Mouse (Mus musculus) heart, adult 11 months (tissue): ENCODE measurements around the gene Tcl1b2.
"Not testable (repeated sequence)": the region's sequence is repeated elsewhere in the genome, so short reads cannot be mapped to it uniquely, and the experiment has no call there.

Source experiments
- DNase-seq: peaks from one replicate; pipeline ENCODE4 v3.0.0; 2022

The Tcl1b2 gene

DNA sequence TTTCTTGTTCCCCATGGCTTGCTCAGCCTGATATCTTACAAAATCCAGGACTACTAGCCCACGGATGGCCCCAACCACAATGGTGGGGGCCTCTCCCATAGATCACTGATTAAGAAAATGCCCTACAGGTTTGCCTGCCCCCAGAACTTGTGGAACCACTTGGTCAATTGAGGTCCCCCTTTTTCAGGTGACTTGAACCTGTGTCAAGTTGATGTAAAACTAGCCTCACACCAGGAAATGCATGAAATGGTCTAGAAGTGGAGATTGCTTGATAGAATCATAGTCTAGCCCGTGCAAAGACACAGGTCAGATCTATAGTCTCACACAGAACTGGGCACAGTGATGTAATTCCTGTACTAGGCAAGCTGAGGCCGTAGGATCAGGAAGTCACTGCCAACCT is at the start of gene Tcl1b2:
Gene Tcl1b2, plus strand, starts transcription at position 301 of the 400 bp plus-strand sequence.
- peak; percentile 21 for DNase-seq

DNA sequence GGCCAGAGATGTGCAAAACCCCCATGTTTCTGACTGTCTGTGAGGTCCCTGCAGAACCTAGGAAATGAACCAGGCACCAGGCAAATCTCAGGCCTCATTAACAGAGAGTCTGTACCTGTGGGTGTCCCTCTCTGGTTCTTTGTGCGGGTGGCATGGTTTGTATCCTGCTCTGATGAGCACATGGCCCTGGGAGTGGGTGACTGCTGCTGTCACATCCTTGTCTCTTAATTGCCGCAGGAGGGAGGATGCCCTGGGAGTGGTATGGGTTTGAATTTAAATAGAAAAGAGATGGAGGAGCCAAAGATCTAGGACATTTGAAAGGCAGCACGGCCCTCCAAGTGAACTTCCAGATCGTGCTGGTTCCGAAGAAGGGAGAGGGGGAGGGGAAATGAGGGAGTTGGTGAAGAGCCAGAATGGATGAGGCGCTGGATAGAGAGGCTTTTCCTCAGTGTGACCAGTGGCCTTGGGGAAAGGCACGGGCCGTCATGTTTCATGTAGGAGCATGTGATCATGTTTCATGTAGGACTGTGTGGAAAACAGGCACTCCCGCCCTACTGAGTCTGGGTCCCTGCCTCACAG is 46.3 kb upstream of the Tcl1b2 start:
- no peak for DNase-seq

DNA sequence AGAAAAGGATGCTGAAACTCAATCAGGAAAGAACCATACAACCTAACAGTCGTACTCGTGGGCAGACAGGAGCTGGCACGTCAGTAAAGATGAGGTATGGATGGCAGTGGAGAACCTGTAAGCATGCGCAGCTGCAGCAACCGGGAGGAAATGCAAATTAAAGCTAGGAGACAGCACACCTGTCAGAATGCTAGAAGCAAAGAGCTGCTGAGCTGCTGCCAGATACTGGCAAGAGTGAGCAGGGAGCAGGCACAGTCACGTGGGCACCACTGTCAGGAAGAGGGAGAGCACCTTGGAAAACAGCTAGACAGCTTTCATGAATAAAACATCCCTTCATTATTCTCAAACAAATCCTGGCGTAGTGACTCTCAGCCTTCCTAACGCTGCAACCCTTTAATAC is 42.9 kb upstream of the Tcl1b2 start:
- DNase-seq: peak; percentile 40

DNA sequence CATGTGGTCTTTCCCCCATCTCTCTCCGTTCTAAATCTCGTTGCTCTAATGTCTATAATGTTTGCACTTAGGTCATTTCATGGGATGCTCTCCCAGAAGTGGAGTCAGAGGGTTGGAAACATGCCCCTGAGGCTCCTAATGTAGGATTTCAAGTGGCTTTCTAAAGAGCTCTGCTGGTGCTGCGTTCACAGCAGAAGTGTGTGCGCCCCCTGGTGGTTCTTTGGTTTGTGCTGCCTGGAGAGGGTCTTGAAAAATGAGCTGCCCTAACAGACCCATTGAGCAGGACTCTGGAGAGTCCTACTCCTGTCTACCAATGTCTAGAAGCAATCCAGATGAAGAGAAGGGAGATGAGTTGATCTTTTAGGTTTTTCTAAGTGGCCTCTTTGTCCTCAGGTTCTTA is 41.8 kb upstream of the Tcl1b2 start:
- DNase-seq: peak; percentile 71

DNA sequence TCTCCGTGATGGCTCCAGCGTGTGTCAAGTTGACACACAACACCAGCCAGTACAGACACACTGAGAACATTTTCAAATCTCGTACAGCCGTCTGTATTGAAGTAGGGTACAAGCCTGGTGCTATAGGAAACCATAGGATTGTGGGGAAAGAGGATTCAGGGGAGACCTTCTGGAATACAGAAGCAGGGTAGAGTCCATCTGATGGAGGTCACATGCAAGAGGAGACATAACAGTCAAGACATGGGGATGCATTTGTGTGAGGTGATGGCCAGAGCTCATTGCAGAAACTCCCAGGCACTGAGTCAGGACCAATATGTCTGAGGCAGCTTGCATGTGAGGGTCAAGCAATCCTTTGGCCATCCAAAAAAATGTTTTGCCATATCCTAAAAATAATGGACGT is 40.5 kb upstream of the Tcl1b2 start:
- peak; percentile 68 for DNase-seq

DNA sequence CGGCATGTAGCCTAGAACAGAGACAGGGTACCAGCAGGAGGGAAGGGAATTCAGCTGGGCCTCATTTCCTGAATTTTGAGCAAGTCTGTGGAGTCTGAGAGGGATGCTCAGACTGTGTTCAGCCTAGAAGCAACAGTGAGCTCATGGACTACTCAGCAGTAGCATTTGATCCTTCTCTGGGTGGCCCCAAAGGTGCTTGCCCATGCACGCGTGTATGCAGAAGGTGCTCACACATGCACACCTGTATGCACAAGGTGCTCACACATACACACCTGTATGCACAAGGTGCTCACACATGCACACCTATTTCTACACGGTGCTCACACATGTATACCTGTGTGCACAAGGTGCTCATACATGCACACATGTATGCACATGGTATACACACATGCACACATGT is 37.0 kb upstream of the Tcl1b2 start:
- DNase-seq: peak; percentile 55

DNA sequence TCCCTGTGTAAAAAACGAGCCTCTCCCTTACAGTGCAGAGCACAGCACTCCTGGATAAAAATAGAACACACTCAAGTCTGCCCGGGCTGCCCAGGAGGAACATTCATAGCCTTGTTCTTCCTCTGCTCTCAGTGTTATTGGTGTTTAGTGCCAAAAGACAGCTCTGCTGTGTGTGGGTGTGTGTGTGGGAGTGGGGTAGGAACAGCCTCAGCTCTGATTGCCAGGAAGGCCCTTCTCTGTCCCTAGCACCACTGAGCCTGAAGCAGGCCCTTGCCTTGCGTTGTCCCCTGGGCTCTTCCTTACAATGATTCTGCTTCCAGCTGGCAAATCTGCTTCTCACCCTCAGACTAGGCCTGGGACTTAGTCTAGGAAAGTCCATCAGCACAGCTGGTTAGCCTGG is 36.4 kb upstream of the Tcl1b2 start:
- DNase-seq: peak; percentile 84

DNA sequence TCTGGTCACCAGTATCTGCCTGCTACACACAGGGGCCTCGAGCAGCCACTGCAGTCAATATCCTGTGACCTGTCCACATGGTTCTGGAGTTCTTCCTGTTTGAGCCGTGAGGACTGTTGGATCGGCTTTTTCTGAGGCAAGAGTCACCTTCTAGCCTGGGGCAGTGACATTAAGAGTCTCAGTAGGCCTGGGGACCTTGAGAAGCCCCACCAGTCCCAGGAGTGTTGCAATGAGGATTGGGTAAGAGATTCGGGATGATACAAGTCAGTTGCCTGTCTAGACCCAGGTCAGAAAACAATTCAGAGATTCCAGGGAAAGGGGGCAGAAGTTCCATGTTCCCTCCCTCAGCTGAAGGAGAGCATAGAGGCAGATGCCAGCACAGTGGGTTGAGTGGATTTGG is 36.0 kb upstream of the Tcl1b2 start:
- peak; percentile 85 for DNase-seq

DNA sequence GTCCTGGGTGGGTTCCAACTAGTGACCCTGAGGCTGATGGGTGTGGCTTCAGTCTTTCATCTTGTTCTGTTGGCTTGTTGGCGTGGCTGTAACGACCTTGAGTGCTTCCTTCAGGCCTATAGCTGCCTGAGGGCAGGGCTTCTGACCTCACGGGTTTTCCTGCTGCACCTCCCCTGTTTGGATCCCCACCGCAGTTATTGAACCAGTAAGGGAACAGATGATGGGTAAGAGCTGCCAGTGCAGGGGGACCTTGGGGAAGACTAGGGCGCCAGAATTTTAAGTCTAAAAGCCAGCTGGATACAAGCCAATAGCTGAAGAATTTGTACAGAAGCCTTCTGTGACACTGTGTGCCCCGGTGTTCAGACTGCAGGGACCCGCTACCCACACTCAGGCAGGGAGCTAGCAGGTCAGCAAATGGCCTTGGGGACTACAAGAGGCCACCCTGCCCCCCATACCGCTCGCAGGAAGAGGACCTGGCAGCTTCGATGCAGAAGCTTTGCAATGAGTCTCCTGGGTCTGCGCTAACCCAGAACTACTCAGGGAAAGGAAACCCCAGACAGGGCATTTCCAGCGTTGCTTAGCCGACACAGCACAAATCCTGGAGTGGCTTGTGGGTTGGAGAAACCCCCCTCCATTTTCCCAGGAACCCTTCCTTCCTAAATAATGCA is 33.4 kb upstream of the Tcl1b2 start:
- DNase-seq: peak; percentile 89

DNA sequence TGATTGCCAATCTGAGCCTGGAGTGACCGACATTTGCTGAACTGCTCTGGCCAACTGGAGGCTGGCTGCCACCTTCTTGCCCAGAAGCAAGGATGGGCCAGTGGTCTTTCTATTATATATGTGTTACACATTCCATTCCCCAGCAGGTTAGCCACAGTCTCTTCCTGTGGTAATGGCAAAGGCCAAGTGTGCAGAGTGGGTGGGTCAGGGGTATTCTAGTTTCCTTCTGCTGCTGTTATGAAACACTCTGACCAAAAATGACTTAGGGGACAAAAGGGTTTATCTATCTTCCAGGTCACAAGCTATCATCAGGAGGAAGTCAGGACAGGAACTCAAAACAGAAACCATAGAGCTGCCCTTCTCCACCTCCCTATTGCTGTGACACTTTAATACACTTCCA is 29.2 kb upstream of the Tcl1b2 start:
- DNase-seq: peak; percentile 65

DNA sequence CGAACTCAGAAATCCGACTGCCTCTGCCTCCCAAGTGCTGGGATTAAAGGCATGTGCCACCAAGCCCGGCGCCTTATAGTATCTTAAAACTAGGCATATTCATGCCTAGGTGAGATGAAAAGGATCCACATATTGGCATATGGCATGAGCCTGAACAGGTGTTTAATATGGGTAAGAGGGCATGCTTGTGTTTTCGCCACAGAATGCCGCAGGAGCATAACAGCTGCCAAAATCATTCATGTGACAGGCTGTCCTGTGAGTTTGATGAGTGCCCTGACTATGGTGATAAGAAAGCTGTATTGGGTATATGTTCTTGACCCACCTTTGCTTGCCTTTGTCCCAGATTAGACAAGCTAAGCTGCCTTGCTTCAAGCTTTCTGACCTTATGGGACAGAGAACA is 20.5 kb upstream of the Tcl1b2 start:
- DNase-seq: peak; percentile 30

DNA sequence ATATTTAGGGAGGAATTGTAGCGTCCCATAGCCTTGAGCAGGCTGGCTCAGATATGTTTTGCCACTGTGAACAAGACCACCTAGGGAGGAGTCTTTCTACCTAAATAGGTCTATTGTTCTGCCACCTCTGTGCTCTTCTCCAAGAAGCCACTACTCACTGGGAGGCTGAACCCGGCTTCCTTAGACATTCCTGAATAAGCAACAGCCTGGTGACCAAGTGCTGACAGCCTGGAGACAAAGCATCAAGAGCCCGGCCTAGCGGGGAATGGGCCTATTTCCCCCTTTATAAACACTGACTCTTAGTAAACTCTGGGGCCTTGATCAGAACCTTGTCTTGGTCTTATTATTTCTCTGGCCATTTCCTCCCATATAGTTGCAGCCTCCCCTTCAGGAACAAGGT is 19.3 kb upstream of the Tcl1b2 start:
- peak; percentile 31 for DNase-seq

DNA sequence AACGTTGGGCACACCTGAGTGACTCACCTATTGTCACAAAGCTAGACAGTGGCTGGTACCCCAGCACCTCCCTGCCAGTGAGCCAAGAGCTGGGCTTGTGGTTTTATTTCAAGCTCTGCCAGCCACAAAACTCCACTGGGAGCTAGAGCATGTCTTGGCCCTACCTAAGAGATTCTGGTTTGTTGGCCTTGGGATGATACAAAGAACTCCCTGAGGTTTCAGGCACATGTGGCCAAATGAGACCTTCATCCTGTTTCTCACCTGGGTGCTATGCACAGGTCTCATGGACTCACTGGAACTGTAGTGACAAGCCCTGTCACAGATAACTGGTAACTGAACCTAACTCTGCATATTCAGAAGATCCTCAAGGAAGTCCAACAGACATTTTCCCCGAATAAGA is 18.2 kb upstream of the Tcl1b2 start:
- DNase-seq: peak; percentile 65

DNA sequence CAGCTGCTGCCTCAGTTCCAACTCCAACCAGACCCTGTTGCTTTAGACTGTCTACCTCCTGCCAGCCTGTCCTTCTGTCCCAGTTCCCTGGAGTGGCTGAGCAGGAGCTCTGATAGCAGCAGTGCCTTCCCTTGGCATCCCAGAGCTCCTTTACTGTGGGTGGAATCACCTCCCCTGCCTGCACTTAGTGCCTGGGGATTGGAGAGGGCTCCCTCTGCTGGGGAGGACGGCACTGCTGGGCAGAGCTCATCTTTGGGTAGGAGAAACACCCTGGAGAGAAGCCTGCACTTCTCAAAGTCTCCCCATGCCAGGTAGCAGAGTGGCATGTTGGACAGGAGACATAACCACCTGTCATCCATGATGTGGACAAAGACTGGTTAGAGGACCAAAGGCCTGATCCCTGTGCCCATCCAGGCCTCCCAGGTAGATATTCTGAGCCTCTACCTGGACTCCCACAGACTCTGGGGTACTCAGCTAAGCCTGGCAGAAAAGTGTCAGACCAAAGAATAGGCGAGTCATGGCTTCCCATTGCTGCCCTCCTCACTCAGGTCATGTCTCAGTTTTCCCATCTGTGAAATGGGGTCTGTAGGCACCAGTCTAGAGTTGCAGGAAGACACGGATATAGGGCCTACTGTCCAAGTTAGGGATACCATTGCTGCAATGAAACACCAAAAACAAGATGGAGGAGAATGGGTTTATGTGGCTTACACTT is 16.2 kb upstream of the Tcl1b2 start:
- peak; percentile 76 for DNase-seq

DNA sequence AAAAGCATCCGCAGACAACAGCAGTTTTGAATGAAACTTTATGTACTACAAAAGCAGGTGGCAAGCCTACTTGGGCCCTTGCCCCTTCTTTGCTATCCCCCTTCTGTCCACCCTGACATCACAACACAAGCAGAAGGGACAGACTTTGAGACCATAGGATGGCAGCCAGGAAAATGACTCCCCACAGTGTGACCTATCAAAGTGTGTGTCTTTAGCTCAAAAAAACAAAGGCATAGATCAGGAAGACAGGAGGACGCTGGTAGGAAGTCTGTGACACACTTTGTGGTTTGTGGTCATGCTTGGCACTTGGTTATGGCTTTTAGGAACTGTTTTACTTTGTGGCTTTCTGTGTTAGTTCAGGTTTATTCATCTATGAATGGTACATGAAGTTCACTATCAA is 11.6 kb upstream of the Tcl1b2 start:
- DNase-seq: not testable (repeated sequence)

DNA sequence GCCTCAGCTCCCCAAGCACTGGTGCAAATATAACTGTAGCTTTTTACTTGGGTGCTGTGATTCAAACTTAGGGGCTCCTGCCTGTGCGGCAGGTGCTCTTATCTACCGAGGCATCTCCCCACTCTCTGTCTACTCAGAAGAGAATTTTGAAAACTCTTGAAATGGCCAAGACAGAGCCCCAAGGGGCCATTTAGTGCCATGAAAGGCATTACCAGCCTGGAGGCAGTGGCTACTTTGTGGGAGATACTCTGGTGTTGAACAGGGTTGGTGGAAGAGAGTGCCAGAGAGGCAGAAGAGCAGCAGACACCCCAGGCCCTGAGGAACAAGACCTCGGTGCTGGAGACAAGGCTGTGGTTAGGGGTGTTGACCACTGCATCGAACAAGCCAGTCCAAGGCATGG is 11.0 kb upstream of the Tcl1b2 start:
- peak; percentile 74 for DNase-seq

DNA sequence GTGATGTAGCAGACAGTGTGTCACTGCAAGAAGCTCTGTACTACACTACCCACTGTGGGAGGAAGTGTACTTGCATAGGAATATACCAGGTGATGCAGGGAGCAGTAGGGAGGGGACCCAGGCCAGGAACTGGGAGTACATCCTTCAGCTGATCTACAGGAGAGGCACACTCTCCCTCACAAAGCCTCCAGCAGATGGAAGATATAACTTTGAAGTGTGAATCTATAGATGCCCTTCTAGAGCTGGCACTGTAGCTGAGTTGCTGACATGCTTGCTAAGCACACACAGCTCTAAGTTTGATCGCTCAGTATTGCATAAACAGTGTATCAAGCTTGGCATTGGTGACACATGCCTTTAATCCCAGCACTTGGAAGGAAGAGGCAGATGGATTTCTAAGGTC is 8.1 kb upstream of the Tcl1b2 start:
- DNase-seq: peak; percentile 23

DNA sequence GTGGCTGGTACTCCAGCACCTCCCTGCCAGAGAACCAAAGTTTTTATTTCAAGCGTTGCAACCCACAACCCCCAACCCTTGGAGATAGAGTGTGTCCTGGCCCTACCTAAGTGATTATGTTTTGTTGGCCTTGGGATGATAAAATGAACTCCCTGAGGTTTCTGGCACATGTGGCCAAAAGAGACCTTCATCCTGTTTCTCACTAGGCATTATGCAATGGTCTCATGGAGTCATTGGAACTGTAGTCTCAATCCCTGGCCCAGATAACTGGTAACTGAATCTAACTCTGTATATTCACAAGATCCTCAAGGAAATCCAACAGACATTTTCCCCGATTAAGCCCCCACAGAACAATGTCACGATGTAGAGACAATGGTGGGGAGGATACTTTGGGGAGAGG is 2.7 kb upstream of the Tcl1b2 start:
- no peak for DNase-seq

DNA sequence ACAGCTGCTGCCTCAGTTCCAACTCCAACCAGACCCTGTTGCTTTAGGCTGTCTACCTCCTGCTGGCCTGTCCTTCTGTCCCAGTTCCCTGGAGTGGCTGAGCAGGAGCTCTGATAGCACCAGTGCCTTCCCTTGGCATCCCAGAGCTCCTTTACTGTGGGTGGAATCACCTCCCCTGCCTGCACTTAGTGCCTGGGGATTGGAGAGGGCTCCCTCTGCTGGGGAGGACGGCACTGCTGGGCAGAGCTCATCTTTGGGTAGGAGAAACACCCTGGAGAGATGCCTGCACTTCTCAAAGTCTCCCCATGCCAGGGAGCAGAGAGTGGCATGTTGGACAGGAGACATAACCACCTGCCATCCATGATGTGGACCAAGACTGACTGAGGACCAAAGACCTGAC is 886 bp upstream of the Tcl1b2 start:
- peak; percentile 33 for DNase-seq

DNA sequence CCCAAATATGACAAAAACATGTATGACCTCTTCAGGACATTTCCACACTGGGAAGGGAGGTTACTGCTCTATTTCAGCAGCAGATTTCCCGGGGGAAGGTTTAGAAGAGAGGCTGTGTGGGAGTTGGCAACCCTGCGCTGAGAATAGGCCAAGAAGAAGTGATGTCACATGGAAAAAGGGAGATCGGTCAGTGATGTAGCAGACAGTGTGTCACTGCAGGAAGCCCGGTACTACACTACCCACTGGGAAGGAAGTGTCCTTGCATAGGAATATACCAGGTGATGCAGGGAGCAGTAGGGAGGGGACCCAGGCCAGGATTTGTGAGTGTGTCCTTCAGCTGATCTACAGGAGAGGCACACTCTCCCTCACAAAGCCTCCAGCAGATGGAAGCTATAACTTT is 9.5 kb downstream of the Tcl1b2 start:
- DNase-seq: not testable (repeated sequence)

DNA sequence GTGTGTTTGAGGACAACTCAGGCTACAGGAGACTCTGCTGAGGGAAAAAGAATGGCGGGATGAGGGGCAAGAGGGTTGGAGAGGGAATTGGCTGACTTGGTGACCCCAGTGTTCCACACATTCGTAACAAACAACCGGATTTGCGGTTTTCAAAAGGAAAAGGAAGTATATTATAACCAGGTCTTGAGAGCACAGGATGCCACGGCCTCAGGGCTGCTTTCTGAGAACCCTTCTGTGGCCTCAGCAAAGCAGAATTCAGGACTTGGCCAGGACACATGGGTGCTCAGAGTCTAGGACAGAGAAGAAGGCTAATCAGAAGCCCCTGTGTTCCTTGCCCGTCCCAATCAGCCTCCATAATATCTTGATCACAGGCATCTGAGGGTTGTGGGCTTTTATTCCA is 13.0 kb downstream of the Tcl1b2 start:
- no peak for DNase-seq

DNA sequence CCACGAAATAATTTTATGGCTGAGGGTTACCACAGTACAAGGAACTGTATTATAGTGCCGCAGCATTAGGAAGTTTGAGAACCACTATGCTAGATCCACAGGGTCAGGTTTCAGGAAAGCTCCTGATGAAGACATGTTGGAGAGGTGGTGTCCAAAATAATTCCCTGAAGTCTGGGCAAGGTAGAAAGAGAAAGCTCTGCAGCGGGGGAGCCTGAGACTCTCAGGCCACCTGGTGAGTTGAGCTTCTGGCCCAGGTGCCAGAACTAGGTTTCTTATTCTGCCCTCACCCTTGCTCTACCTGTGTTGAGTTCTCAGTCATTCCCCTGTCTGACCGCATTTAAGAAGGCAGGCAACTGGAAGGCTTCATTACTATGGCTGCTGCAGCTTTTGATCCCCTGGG is 13.6 kb downstream of the Tcl1b2 start, which contains the start of gene Tcl1b1:
Gene Tcl1b1, plus strand, starts transcription at position 301 of the 400 bp plus-strand sequence.
- no peak for DNase-seq

DNA sequence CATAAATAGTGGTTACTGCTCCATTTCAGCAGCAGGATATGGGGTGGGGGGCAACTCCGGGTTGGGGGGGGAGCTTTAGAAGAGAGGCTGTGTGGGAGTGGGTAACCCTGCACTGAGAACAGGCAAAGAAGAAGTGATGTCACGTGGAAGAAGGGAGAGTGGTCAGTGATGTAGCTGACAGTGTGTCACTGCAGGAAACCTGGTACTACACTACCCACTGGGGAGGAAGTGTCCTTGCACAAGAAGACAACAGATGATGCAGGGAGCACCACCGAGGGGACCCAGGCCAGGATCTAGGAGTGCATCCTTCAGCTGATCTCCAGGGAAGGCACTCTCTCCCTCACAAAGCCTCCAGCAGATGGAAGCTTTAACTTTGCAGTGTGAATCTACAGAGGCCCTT is 20.9 kb downstream of the Tcl1b2 start:
- no peak for DNase-seq

DNA sequence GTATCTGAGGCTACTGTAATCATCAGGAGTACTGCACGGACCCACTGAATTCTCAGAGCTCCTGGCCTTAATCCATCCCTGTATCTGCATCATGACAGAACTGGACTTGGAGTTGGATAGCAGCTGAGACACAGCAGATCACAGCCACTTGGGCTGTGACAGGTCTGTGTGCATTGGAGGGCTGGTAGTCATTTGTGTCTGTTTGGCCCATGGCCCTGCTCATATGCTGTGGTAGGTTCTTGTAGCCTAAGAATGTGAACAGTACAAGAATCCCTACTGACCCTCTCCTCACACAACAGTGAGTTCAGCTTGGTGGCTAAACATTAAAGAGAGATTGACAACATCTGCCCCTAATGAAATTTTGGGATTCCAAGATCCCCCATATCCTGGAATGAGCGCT is 27.6 kb downstream of the Tcl1b2 start:
- DNase-seq: no peak
